Mouse (Mus musculus) heart, postnatal 25 days (tissue): ENCODE results near the gene Asic2. TPM values are rescaled to one million over a fixed set of nuclear protein-coding genes. Genes with fewer than 3 reads are reported as not detected.

ENCODE experiments used
- DNase-seq: peaks from one replicate; pipeline ENCODE4 v3.0.0; 2022; ENCODE audit warnings: low spot score
- intact Hi-C: fragments of 180-260 bp; cut with DNase I; formaldehyde crosslinking; loops from one replicate; pipeline ENCODE4 v1.15.1; 2025
- total RNA-seq, 2 experiments: library from RNA; stranded (reverse); gene quantifications; 2 replicates each; pipeline ENCODE4 v1.2.3; 2021

Gene Asic2
- total RNA-seq, 2 experiments from 2014 or later = not detected

- intact Hi-C loops = no loop called here
Observed at GRCm38 (mm10) chr11:81965653-81966625, 2.3 kb downstream of the Asic2 start.

GRCm38 (mm10) chr11:81964561-81964960 lies 3.7 kb downstream of the Asic2 start:
- intact Hi-C loops = no loop called here

More at GRCm38 (mm10) chr11:81965653-81966625, 2.3 kb downstream of the Asic2 start:
- DNase-seq = no peak

GRCm38 (mm10) chr11:81954398-81954797 lies 13.9 kb downstream of the Asic2 start:
- DNase-seq = peak; percentile 6
- intact Hi-C loops = no loop called here

More at GRCm38 (mm10) chr11:81964561-81964960, 3.7 kb downstream of the Asic2 start:
- DNase-seq = no peak

DNA sequence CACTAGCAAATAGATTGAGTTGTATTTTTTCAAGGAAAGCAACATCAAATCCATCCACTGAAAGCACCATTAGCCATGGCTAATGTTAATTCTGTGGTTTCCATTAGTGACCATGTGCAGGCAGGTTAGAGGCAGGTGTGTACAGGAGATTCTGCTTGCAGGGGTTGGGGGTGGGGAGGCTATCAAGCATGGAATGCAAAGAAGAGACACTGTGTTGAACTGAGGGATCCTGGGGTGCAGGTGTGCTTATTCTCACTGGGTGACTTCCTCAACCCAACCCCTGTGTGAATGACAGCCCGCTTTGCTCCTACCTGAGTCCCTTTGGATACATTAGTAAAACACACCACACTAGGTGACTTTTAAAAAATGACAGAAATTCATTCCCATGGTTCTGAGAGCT lies 20.2 kb downstream of the Asic2 start:
- intact Hi-C loops = no loop called here
- DNase-seq = no peak

DNA sequence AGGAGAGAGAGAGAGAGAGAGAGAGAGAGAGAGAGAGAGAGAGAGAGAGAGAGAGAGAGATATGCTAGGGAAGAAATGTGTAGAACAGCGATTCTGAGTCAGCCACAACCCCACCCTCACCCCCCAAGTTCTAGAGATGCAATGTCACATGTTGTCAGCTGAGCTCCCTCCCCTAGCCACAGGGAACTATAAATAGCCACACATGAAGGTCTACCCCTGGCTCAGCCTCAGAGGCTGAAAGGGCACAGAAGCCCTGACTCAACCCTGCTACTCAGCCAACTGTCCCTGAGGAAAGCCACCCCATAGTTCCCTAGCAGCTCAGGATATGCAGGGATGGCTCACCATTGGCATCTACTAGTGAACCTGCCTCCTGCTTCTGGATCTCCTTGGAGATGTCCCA lies 26.1 kb downstream of the Asic2 start:
- DNase-seq = no peak
- intact Hi-C loops = no loop called here

DNA sequence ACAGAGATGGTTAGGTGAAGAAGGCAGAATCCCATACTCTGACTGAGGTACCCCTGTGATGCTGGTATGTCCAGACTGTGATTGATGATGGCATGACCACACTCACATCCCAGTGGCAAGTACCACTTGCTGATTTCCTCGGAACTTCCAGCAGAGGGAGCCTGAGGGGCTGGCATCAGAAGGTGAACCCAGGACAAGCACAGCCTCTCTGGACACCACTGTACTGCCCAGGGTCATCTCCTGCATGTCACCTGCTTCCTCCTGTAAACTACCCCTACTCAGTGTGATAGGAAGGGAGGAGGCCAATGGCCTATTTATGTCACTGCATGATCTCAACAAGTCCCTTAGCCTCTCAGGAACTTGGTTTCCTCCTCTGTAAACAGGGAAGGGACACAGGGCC lies 27.3 kb downstream of the Asic2 start:
- intact Hi-C loops = no loop called here
- no peak for DNase-seq

- no peak for DNase-seq
- intact Hi-C loops = no loop called here
Observed at GRCm38 (mm10) chr11:81937516-81937915, 30.7 kb downstream of the Asic2 start.

DNA sequence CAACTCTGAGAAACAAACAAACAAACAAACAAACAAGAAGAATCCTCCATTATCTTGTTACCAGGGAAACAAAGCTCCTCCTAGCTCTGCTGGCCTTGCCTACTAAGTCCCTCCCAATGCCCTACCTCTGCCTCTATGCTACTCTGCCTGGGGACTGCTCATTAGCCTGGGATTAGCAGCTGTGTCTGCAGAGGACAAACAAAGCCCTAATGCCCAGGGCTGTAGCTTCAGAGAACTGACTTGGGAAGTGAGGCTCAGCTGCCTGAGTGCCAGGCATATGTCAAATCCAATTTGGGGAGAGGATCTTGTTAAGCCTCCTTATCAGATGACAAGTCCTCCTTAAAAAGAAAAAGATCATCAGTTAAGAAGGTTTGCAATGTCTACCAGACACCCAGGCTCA lies 41.9 kb downstream of the Asic2 start:
- DNase-seq = no peak
- intact Hi-C loops = no loop called here

DNA sequence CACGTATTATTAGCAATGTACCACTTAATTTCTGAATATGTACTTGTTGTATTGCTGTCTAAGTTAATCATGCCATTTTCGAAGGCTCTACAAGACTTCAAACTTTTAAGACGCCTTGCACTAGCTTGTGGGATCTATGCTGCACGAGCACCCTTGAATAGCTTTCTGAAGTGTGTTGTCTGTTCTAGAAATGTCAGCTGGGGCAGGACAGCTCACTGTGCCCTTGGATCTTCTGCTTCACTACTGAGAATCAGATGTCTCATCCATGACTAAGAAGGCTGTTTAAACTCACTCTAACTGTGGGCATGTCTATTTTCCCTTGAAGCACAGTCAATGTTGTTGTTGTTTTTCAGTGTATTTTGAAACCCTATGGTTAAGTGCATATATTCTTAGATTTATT lies 44.6 kb downstream of the Asic2 start:
- no peak for DNase-seq
- intact Hi-C loops = no loop called here

GRCm38 (mm10) chr11:81923096-81923495 lies 45.2 kb downstream of the Asic2 start:
- no peak for DNase-seq
- intact Hi-C loops = no loop called here

DNA sequence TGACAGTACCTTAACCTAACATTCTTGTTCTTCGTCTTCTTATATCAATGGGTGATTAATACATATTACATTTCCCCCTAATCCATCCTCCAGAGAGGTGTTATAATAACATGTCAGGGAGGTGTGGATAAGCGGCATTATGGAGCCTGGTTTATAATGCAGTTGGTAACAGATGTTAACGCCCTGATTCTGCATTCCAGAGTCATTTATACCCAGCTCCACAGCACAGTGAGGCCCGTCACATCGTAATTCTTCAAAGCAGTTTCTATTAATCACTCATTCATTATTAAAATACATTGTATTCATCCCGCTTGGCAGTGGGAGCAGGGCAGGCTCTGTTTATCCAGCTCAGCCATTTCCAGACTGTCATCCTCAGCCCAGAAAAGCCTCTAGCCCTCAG lies 52.8 kb downstream of the Asic2 start:
- intact Hi-C loops = no loop called here
- no peak for DNase-seq

GRCm38 (mm10) chr11:81913071-81913470 lies 55.2 kb downstream of the Asic2 start:
- intact Hi-C loops = no loop called here
- no peak for DNase-seq

GRCm38 (mm10) chr11:81909397-81909894 lies 58.8 kb downstream of the Asic2 start:
- DNase-seq = no peak
- intact Hi-C loops = no loop called here

GRCm38 (mm10) chr11:81908760-81909159 lies 59.5 kb downstream of the Asic2 start:
- intact Hi-C loops = no loop called here
- no peak for DNase-seq

DNA sequence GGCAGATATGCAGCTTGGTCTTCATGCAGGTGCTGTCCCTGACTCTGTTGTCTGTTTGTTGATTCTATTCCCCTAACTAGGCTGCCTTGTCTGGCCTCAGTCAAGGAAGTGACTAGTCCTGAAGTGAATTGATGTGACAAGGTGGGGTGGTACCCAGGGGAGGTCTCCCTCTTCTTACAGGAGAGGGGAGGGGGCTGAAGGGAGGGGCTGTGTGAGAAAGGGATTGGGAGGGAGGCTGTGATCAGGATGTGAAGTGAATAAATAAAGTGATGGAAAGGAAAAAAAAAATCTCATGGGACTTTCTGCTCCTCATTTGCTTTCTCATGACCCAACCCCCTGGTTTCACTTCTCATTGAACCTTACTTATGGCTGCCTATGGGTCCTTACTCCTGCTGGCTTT lies 65.9 kb downstream of the Asic2 start:
- DNase-seq = no peak
- intact Hi-C loops = no loop called here

GRCm38 (mm10) chr11:81897547-81898354 lies 70.5 kb downstream of the Asic2 start:
- intact Hi-C loops = no loop called here
- no peak for DNase-seq

- DNase-seq = no peak
- intact Hi-C loops = no loop called here
Observed at GRCm38 (mm10) chr11:81896511-81896910, 71.7 kb downstream of the Asic2 start.

GRCm38 (mm10) chr11:81871506-81872213 lies 96.6 kb downstream of the Asic2 start:
- DNase-seq = no peak
- intact Hi-C loops = no loop called here

DNA sequence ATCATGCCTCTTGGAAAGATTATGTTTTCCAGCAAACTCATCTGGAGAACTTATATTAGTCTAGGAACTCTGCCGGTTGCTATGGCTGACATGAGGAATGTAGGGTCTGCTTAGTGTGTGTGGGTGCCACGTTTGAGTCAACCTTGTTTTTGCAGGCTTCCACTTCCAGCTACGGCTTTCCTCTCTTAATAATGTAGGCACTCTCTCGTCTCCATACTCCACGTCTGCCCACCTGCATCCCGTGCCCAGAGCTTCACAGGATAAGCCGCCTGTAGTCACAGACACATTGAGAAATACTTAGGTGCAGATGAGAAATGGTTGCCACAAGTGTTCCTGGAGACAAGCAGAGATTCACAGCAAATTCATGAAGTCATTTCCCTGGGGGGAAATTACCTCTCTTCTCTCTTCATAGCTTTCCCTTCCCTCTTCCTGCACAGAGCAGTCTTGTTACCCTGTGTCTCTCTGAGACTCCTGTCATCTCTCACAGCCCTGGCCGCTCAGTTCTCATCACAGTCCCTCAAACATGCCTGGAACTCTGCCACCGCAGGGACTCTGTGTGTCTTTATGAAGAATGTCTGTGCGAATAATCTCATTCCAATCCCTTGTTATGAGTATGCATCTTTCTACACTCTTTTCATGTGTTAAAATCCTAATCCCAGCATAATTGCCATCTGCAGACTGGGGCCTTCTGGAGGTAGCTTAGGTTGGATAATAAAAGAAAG lies 102.4 kb downstream of the Asic2 start:
- no peak for DNase-seq
- intact Hi-C loops = no loop called here
